Mouse (Mus musculus) embryonic facial prominence, embryonic 14.5 days (tissue): ENCODE measurements around the gene Utp15. TPM values are rescaled to one million over a fixed set of nuclear protein-coding genes. Genes with fewer than 3 reads are reported as not detected.

Experiments used
- ATAC-seq: fragments of 200-750 bp; cut with Nextera tagmentation; 2 replicates; pipeline ENCODE4 v1.8.0; 2017; ENCODE audit warnings: low read depth, moderate number of reproducible peaks, moderate TSS enrichment
- DNase-seq: peaks from one replicate; pipeline ENCODE4 v3.0.0-alpha.2; 2015; ENCODE audit warnings: low spot score
- H3K27ac ChIP-seq: fragments of 300-500 bp; sonication (generic); replicated peaks from 2 replicates; pipeline ENCODE4 v1.5.1; 2014; ENCODE audit warnings: low read depth, mild to moderate bottlenecking, low read length, moderate library complexity
- H3K27me3 ChIP-seq: fragments of 300-500 bp; sonication (generic); replicated peaks from 2 replicates; pipeline ENCODE4 v1.6.1; 2014; ENCODE audit warnings: low read length; ENCODE audit not compliant: control insufficient read depth, insufficient read depth
- H3K36me3 ChIP-seq: fragments of 300-500 bp; sonication (generic); 2 replicates; pipeline ENCODE4 v1.6.1; 2014; ENCODE audit warnings: low read length, mixed read lengths; ENCODE audit not compliant: control insufficient read depth, insufficient read depth
- H3K4me1 ChIP-seq: fragments of 300-500 bp; sonication (generic); 2 replicates; pipeline ENCODE4 v1.6.1; 2014; ENCODE audit warnings: antibody characterized with exemption, low read length; ENCODE audit not compliant: control insufficient read depth, insufficient read depth
- H3K4me2 ChIP-seq: fragments of 300-500 bp; sonication (generic); 2 replicates; pipeline ENCODE4 v1.6.1; 2014; ENCODE audit warnings: low read depth, mild to moderate bottlenecking, low read length, moderate library complexity, mixed read lengths
- H3K4me3 ChIP-seq: fragments of 300-500 bp; sonication (generic); 2 replicates; pipeline ENCODE4 v1.5.1; 2014; ENCODE audit warnings: low read depth, mild to moderate bottlenecking, low read length
- H3K9ac ChIP-seq: fragments of 300-500 bp; sonication (generic); 2 replicates; pipeline ENCODE4 v1.6.1; 2014; ENCODE audit warnings: low read depth, mild to moderate bottlenecking, low read length, moderate library complexity, mixed read lengths
- H3K9me3 ChIP-seq: fragments of 300-500 bp; sonication (generic); 2 replicates; pipeline ENCODE4 v1.6.1; 2016; ENCODE audit warnings: low read length; ENCODE audit not compliant: control insufficient read depth
- WGBS: fragments of 180-500 bp; shearing (Covaris S2); extraction: QIAGEN DNeasy Blood & Tissue Kit; methylation state at CpG from one replicate; pipeline ENCODE4 v1.1.7; 2014; 5-methylcytosine and 5-hydroxymethylcytosine counted together
- polyA plus RNA-seq: library from polyadenylated mRNA; unstranded; fragments of >200 nt; fragmentation: Nextera tagmentation; extraction: Ambion mirVana; gene quantifications from 2 replicates; pipeline ENCODE4 v1.2.1, GENCODE M21; 2014

Utp15 gene
- polyA plus RNA-seq, 1 experiment from 2014 or later, result 20.8 TPM

- no peaks in the 10 kb centered on the region for H3K9me3 ChIP-seq
- no peaks in the 10 kb centered on the region for H3K4me1 ChIP-seq
- peaks cover 6% of the 10 kb centered on the region; the same call in 1 of the 2 replicates for H3K27me3 ChIP-seq
- H3K36me3 ChIP-seq, result no peaks in the 10 kb centered on the region
- peak within 1 kb of the TSS; percentile 70 for H3K9ac ChIP-seq
- H3K4me3 ChIP-seq, result peak within 1 kb of the TSS; percentile 66
- peak; percentile 79 for DNase-seq
- ATAC-seq, result peak; percentile 89
- H3K4me2 ChIP-seq, result peak within 1 kb of the TSS; percentile 98
- H3K27ac ChIP-seq, result peak within 1 kb of the TSS; percentile 48; the same call in 1 of the 2 replicates
- WGBS, result under 1% methylated on average over 31 of the region's 76 CpGs
Measured at GRCm38 (mm10) chr13:98205771-98206545, 56.9 kb downstream of the Utp15 start, which contains the start of gene Arhgef28. Gene Arhgef28 (minus strand): TSS chr13:98206439.

DNA sequence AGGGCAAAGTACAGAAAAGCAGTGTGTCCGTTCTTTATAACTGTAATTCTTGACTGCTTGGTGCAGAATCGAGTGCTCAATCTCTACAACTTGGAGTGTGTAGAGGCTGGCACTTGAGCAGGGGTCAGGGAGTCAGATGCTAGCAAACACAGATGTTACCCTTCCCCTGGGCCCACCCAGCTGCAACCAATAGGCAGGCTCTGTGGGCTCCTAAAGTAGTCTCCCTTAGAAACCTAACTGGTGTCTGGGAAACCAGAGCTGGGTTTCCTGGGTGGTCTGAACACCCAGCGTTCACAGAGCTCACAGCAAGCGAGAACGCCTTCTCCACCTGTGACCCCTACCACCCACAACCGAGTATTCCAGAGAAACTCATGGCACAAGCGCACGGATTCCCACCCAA lies 57.7 kb downstream of the Utp15 start:
- 20% methylated on average over 8 of the region's 8 CpGs for WGBS
- ATAC-seq, result no peak
- Histone ChIP-seq H3K4me2 (peak overlapping the region; percentile 98), H3K4me1 (no peaks in the 10 kb centered on the region), H3K27ac (peak overlapping the region; percentile 48; the same call in 1 of the 2 replicates), H3K9ac (no peak overlapping the region), H3K9me3 (no peaks in the 10 kb centered on the region), H3K36me3 (no peaks in the 10 kb centered on the region), H3K27me3 (peaks cover 6% of the 10 kb centered on the region; the same call in 1 of the 2 replicates), H3K4me3 (peak overlapping the region; percentile 66)
- peak; percentile 31 for DNase-seq

- Histone ChIP-seq H3K9ac (no peak overlapping the region), H3K9me3 (no peaks in the 10 kb centered on the region), H3K36me3 (no peaks in the 10 kb centered on the region), H3K27ac (no peak overlapping the region), H3K4me3 (no peak overlapping the region), H3K4me2 (no peak overlapping the region), H3K27me3 (peaks cover 6% of the 10 kb centered on the region; the same call in 1 of the 2 replicates), H3K4me1 (no peaks in the 10 kb centered on the region)
- WGBS, result 88% methylated on average over 8 of the region's 8 CpGs
- no peak for ATAC-seq
- no peak for DNase-seq
Measured at GRCm38 (mm10) chr13:98204371-98204770, 58.5 kb downstream of the Utp15 start.

DNA sequence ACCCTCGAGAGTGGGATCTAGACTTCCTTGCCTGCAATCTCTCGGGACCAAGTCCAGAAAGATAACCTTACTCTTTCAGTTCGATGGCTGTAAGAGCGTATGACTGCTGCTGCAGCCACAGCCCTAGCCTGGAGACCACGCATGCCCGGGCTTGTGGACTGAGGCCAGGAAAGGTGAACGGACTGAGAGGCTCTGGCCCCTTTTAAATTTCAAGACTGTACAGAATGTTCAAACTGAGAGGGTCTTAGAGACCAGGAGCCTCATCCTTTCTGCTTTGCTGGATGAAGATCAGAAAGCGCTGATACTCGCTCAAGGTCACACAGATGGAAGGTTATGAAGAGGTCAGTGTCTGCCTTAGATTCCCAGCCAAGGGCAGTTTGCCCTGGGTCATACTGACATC lies 61.4 kb downstream of the Utp15 start:
- H3K27ac ChIP-seq, result no peak overlapping the region
- no peaks in the 10 kb centered on the region for H3K36me3 ChIP-seq
- WGBS, result 56% methylated on average over 9 of the region's 9 CpGs
- no peaks in the 10 kb centered on the region; the same call in 1 of the 2 replicates for H3K27me3 ChIP-seq
- no peak overlapping the region for H3K9ac ChIP-seq
- DNase-seq (no peak), ATAC-seq (no peak)
- no peaks in the 10 kb centered on the region for H3K9me3 ChIP-seq
- H3K4me1 ChIP-seq, result no peaks in the 10 kb centered on the region
- H3K4me3 ChIP-seq, result no peak overlapping the region
- no peak overlapping the region for H3K4me2 ChIP-seq

Other genes starting within 250 kb of the Utp15 start
- 9.4 and 11.5 TPM in 2 replicates for gene Arhgef28, start 56.6 kb downstream of the Utp15 start, polyA plus RNA-seq
- 26.6 and 30.2 TPM in 2 replicates for gene Ankra2, start within 50 bp of the Utp15 start, polyA plus RNA-seq
- gene Gm21976, start 16.8 kb upstream of the Utp15 start, polyA plus RNA-seq, result not detected in 2 replicates
- 674 and 695 TPM in 2 replicates for gene Btf3, start 54.0 kb upstream of the Utp15 start, polyA plus RNA-seq
- 2.9 and 3.6 TPM in 2 replicates for gene Foxd1, start 91.2 kb upstream of the Utp15 start, polyA plus RNA-seq
- gene Gm10320, start 229.0 kb upstream of the Utp15 start, polyA plus RNA-seq, result 1.5 and 2.4 TPM in 2 replicates